Mouse (Mus musculus): Measurements from ENCODE around the gene Ppil2. TPM values are rescaled to one million over a fixed set of nuclear protein-coding genes. Genes with fewer than 3 reads are reported as not detected.

Ppil2 gene
- total RNA-seq, 2 experiments from 2014 or later, result 36.7 to 79.4 TPM

GRCm38 (mm10) chr16:17104600-17104999 lies 6.5 kb downstream of the Ppil2 start:
- ATAC-seq (replicated peaks; ENCODE audit: low FRiP score, poor library complexity, severe bottlenecking), result no peak

- ATAC-seq (replicated peaks; ENCODE audit: low FRiP score, poor library complexity, severe bottlenecking), result no peak
These were observed 8.3 kb downstream of the Ppil2 start for GRCm38 (mm10) chr16:17102630-17103220.

DNA sequence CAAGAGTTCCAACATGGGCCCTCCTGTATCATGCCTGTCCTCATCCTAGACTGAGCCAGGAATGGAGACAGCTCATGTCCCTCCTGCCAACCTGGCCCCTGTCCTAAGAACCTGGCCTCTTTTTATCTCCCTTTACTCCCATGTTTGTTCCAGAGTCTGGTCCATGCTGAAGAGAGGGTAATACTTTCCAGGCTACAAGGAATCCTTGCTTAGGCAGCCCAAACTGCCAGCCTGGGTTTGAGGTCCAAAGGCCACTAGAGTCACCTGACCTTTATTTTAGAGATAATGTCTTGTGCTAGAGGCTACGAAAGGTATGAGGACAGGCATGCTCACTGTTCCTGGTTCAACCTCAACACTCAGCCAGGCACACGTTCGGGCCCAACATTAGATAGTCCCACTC lies 14.1 kb downstream of the Ppil2 start:
- no peak for ATAC-seq (replicated peaks; ENCODE audit: low FRiP score, poor library complexity, severe bottlenecking)

DNA sequence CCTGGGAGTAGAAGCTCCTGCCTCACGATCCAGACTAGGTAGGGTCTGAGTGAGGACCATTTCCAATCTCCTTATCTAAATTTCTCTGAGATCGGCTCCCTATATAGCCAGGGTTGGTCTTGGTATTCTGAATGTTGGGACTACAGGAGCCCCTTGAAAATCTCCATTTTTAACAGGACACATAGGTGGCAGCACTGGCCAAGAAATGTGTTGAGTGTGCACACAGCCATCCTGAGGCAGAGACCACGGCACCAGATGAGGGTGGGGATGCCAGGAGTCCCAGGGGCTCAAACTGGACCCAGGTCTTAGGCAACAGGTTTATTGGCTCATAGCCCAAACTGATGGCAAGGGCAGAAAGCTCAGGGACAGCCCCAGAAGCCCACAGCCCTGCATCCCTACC lies 22.7 kb downstream of the Ppil2 start:
- no peak for ATAC-seq (replicated peaks; ENCODE audit: low FRiP score, poor library complexity, severe bottlenecking)

- ATAC-seq (replicated peaks; ENCODE audit: low FRiP score, poor library complexity, severe bottlenecking), result no peak
These were observed 24.3 kb downstream of the Ppil2 start for GRCm38 (mm10) chr16:17086669-17087193.

GRCm38 (mm10) chr16:17086241-17086640 lies 24.8 kb downstream of the Ppil2 start:
- ATAC-seq (replicated peaks; ENCODE audit: low FRiP score, poor library complexity, severe bottlenecking), result no peak

DNA sequence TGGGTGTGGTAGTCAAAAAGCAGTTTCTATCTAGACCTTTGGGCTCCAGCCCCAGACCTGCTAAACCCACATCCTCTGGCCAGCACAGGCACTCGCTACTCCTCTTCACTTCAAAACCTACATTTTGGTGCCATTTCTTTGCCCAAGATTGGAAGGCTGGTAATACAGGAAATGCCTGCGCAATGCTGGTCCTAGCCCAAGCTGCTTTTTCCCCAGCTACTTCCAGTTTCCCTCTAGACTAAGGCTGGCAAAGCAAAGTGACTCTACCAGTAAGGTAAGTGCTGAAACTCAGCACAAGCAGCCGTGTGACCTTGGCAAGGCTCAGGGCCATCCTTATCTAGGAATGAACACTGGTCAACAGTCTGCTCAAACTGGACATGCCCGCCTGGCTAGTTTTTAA lies 25.4 kb downstream of the Ppil2 start:
- no peak for ATAC-seq (replicated peaks; ENCODE audit: low FRiP score, poor library complexity, severe bottlenecking)

GRCm38 (mm10) chr16:17082121-17082792 lies 28.8 kb downstream of the Ppil2 start:
- no peak for ATAC-seq (replicated peaks; ENCODE audit: low FRiP score, poor library complexity, severe bottlenecking)

GRCm38 (mm10) chr16:17078101-17078500 lies 33.0 kb downstream of the Ppil2 start:
- ATAC-seq (replicated peaks; ENCODE audit: low FRiP score, poor library complexity, severe bottlenecking), result no peak

- no peak for ATAC-seq (replicated peaks; ENCODE audit: low FRiP score, poor library complexity, severe bottlenecking)
These were observed 34.2 kb downstream of the Ppil2 start for GRCm38 (mm10) chr16:17076869-17077268.

DNA sequence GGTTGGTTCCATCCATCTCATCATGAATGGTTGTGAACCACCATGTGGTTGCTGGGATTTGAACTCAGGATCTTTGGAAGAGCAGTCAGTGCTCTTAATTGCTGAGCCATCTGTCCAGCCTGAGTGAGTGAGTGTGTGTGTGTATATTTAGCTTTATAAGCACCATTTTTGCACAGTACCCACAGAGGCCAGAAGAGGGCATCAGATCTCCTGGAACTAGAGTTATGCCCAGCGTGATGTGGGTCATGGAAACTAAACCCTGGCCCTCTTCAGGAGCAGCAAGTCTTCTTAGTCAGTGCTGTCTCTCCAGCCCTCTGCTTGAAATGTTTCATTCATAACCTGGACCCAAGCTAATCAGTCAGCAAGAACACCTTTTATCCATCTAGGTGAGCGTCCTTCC lies 34.8 kb downstream of the Ppil2 start:
- ATAC-seq (replicated peaks; ENCODE audit: low FRiP score, poor library complexity, severe bottlenecking), result no peak

- no peak for ATAC-seq (replicated peaks; ENCODE audit: low FRiP score, poor library complexity, severe bottlenecking)
These were observed 38.1 kb downstream of the Ppil2 start for GRCm38 (mm10) chr16:17073000-17073399.

GRCm38 (mm10) chr16:17070716-17071115 lies 40.3 kb downstream of the Ppil2 start:
- ATAC-seq (replicated peaks; ENCODE audit: low FRiP score, poor library complexity, severe bottlenecking), result no peak

- ATAC-seq (replicated peaks; ENCODE audit: low FRiP score, poor library complexity, severe bottlenecking), result peak; percentile 63
These were observed 41.3 kb downstream of the Ppil2 start, which contains the start of gene Ypel1 for GRCm38 (mm10) chr16:17069511-17070443. Gene Ypel1, plus strand, starts transcription at chr16:17069696.

DNA sequence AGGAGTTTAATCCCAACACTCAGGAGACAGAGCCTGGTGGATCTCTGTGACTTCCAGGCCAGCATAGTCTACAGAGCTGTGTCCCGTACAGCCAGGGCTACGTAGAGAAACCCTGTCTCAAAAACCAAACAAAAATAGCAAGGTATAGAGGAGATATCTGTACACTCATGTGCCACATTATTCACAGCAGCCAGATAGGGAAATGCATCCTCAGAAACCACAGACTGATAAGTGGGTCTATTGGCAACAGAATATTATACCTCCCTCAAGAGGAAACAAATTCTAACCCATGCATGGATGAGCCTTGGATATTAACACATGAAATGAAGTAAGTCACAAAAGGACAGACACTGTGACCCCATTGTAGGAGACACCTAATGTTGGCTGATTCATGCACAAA lies 43.5 kb downstream of the Ppil2 start:
- ATAC-seq (replicated peaks; ENCODE audit: low FRiP score, poor library complexity, severe bottlenecking), result no peak

- no peak for ATAC-seq (replicated peaks; ENCODE audit: low FRiP score, poor library complexity, severe bottlenecking)
These were observed 48.7 kb downstream of the Ppil2 start for GRCm38 (mm10) chr16:17062338-17062737.

- ATAC-seq (replicated peaks; ENCODE audit: low FRiP score, poor library complexity, severe bottlenecking), result no peak
These were observed 55.5 kb downstream of the Ppil2 start for GRCm38 (mm10) chr16:17055584-17055983.

- no peak for ATAC-seq (replicated peaks; ENCODE audit: low FRiP score, poor library complexity, severe bottlenecking)
These were observed 57.2 kb downstream of the Ppil2 start for GRCm38 (mm10) chr16:17053903-17054302.

DNA sequence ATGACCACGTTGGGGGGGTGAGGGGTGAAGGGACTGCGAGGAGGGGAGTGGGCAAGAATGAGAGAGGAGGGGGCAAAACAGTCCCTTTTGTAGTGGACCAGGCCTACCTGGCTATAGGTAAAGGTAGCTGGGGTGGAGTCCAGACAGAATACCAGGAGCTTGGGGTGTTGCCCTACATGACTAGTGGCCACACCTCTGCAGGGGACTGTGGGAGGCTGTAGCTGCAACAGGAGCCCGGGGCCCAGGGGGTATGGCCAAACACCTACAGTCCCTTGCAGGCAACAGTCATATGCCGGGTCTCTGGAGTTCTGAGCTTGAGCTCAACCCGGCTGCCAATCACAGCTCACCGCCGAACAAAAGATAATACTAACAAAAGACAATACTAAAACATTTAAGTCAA lies 59.0 kb downstream of the Ppil2 start:
- ATAC-seq (replicated peaks; ENCODE audit: low FRiP score, poor library complexity, severe bottlenecking), result no peak

GRCm38 (mm10) chr16:17049886-17050285 lies 61.2 kb downstream of the Ppil2 start:
- no peak for ATAC-seq (replicated peaks; ENCODE audit: low FRiP score, poor library complexity, severe bottlenecking)

All from erythroblast, adult 5-6 weeks (primary cell).